ENCODE assay signal across 15 mouse cellular contexts in genomic region chr13:60004611-60005010, GRCm38 (mm10).
"Had no signal": no experiment of that assay in that cellular context is flagged by ENCODE, and none has a peak within 500 bp of the region (broad histone marks: within the 10 kb centered on the region; RNA-seq: fewer than 3 reads in every experiment).

No protein-coding gene starts in this region.

- DNase-seq: retina, postnatal 1 day; right cerebral cortex, adult 18-20 months; right cerebral cortex, postnatal 14 days; right cerebral cortex, postnatal 25 days; right cerebral cortex, postnatal 4 days; spleen, adult 18-20 months; thymus, adult 18-20 months; thymus, adult 2 months; thymus, postnatal 14 days; thymus, postnatal 25 days; thymus, postnatal 36 days; thymus, postnatal 4 days had no signal

- H3K36me3 ChIP-seq: neural tube, embryonic 15.5 days; stomach, embryonic 15.5 days had no signal

- H3K4me2 ChIP-seq: neural tube, embryonic 15.5 days; stomach, embryonic 15.5 days had no signal

- H3K9me3 ChIP-seq: neural tube, embryonic 15.5 days; stomach, embryonic 15.5 days had no signal

- H3K27me3 ChIP-seq: neural tube, embryonic 15.5 days; stomach, embryonic 15.5 days had no signal

- H3K4me3 ChIP-seq: neural tube, embryonic 15.5 days; stomach, embryonic 15.5 days had no signal

- H3K27ac ChIP-seq: neural tube, embryonic 15.5 days; stomach, embryonic 15.5 days; stomach, postnatal 0 days had no signal

- H3K9ac ChIP-seq: neural tube, embryonic 15.5 days; stomach, embryonic 15.5 days had no signal
